Mouse (Mus musculus) heart, embryonic 12.5 days (tissue): ENCODE results near the gene Ptpn3. TPM values are rescaled to one million over a fixed set of nuclear protein-coding genes. Genes with fewer than 3 reads are reported as not detected.
A peak's percentile ranks its signal among the peaks of the same experiment; 100 is the strongest.

Experiments used
- ATAC-seq: fragments of 200-750 bp; cut with Nextera tagmentation; 2 replicates; pipeline ENCODE4 v1.8.0; 2017; ENCODE audit warnings: moderate TSS enrichment, moderate library complexity; ENCODE audit not compliant: insufficient number of reproducible peaks, low FRiP score
- H3K27ac ChIP-seq: fragments of 300-500 bp; sonication (generic); 2 replicates; pipeline ENCODE4 v1.5.1; 2016; ENCODE audit warnings: mild to moderate bottlenecking, moderate library complexity; ENCODE audit not compliant: poor library complexity, severe bottlenecking
- H3K27me3 ChIP-seq: fragments of 300-500 bp; sonication (generic); replicated peaks from 2 replicates; pipeline ENCODE4 v1.6.1; 2016; ENCODE audit warnings: mild to moderate bottlenecking, moderate library complexity
- H3K36me3 ChIP-seq: fragments of 300-500 bp; sonication (generic); 2 replicates; pipeline ENCODE4 v1.6.1; 2016; ENCODE audit warnings: mild to moderate bottlenecking, moderate library complexity
- H3K4me1 ChIP-seq: fragments of 300-500 bp; sonication (generic); replicated peaks from 2 replicates; pipeline ENCODE4 v1.6.1; 2016; ENCODE audit warnings: mild to moderate bottlenecking
- H3K4me2 ChIP-seq: fragments of 300-500 bp; sonication (generic); 2 replicates; pipeline ENCODE4 v1.6.1; 2016; ENCODE audit warnings: mild to moderate bottlenecking, moderate library complexity
- H3K4me3 ChIP-seq: fragments of 300-500 bp; sonication (generic); 2 replicates; pipeline ENCODE4 v1.5.1; 2016; ENCODE audit warnings: mild to moderate bottlenecking
- H3K9ac ChIP-seq: fragments of 300-500 bp; sonication (generic); 2 replicates; pipeline ENCODE4 v1.6.1; 2016; ENCODE audit warnings: mild to moderate bottlenecking, moderate library complexity
- H3K9me3 ChIP-seq: fragments of 300-500 bp; sonication (generic); replicated peaks from 2 replicates; pipeline ENCODE4 v1.6.1; 2016; ENCODE audit warnings: mild to moderate bottlenecking, moderate library complexity
- WGBS: fragments of 180-500 bp; shearing (Covaris S2); methylation state at CpG from one replicate; pipeline ENCODE4 v1.1.7; 2016; 5-methylcytosine and 5-hydroxymethylcytosine counted together
- polyA plus RNA-seq: library from polyadenylated mRNA; unstranded; fragments of >200 nt; fragmentation: Nextera tagmentation; extraction: Ambion mirVana; gene quantifications from 2 replicates; pipeline ENCODE4 v1.2.1, GENCODE M21; 2016

Gene Ptpn3
- polyA plus RNA-seq, 1 experiment from 2014 or later: 1.7 TPM

GRCm38 (mm10) chr4:57294971-57295656 is 6.5 kb downstream of the Ptpn3 start:
- ATAC-seq: 0 out of 2 replicates have a peak, but pooled peaks have one; percentile 44
- Histone ChIP-seq H3K4me3 (no peak overlapping the region), H3K4me1 (peaks cover 25% of the 10 kb centered on the region), H3K27me3 (peaks cover 20% of the 10 kb centered on the region), H3K36me3 (no peaks in the 10 kb centered on the region), H3K9me3 (no peaks in the 10 kb centered on the region), H3K27ac (no peak overlapping the region), H3K4me2 (no peak overlapping the region), H3K9ac (no peak overlapping the region)
- 42% methylated on average over 9 of the region's 9 CpGs for WGBS

- H3K4me1 ChIP-seq: peaks cover 19% of the 10 kb centered on the region
- H3K36me3 ChIP-seq: no peaks in the 10 kb centered on the region
- no peaks in the 10 kb centered on the region for H3K9me3 ChIP-seq
- H3K27me3 ChIP-seq: peaks cover 7% of the 10 kb centered on the region
- ATAC-seq: no peak
- H3K27ac ChIP-seq: no peak overlapping the region
- H3K4me3 ChIP-seq: no peak overlapping the region
- H3K4me2 ChIP-seq: no peak overlapping the region
- 94% methylated on average over 5 of the region's 5 CpGs for WGBS
- H3K9ac ChIP-seq: no peak overlapping the region
Measured at GRCm38 (mm10) chr4:57292670-57293069, 9.0 kb downstream of the Ptpn3 start.

GRCm38 (mm10) chr4:57290049-57290448 is 11.6 kb downstream of the Ptpn3 start:
- Histone ChIP-seq H3K27ac (no peak overlapping the region), H3K27me3 (no peaks in the 10 kb centered on the region), H3K4me1 (peaks cover 16% of the 10 kb centered on the region), H3K4me2 (no peak overlapping the region), H3K36me3 (no peaks in the 10 kb centered on the region), H3K9me3 (no peaks in the 10 kb centered on the region), H3K9ac (no peak overlapping the region), H3K4me3 (no peak overlapping the region)
- WGBS: 79% methylated on average over 6 of the region's 6 CpGs
- no peak for ATAC-seq

GRCm38 (mm10) chr4:57287808-57288207 is 13.8 kb downstream of the Ptpn3 start:
- no peak for ATAC-seq
- H3K9me3 ChIP-seq: no peaks in the 10 kb centered on the region
- H3K4me1 ChIP-seq: 0 out of 2 replicates have a peak, but pooled peaks cover 4% of the 10 kb centered on the region
- H3K36me3 ChIP-seq: no peaks in the 10 kb centered on the region
- H3K4me2 ChIP-seq: no peak overlapping the region
- H3K27ac ChIP-seq: no peak overlapping the region
- WGBS: 79% methylated on average over 3 of the region's 3 CpGs
- no peak overlapping the region for H3K9ac ChIP-seq
- no peak overlapping the region for H3K4me3 ChIP-seq
- H3K27me3 ChIP-seq: no peaks in the 10 kb centered on the region

- Histone ChIP-seq H3K4me1 (no peaks in the 10 kb centered on the region), H3K27me3 (0 out of 2 replicates have a peak, but pooled peaks cover 3% of the 10 kb centered on the region), H3K9me3 (no peaks in the 10 kb centered on the region), H3K27ac (no peak overlapping the region), H3K4me3 (no peak overlapping the region), H3K4me2 (no peak overlapping the region), H3K9ac (no peak overlapping the region), H3K36me3 (no peaks in the 10 kb centered on the region)
- no peak for ATAC-seq
- WGBS: 71% methylated on average over 2 of the region's 2 CpGs
Measured at GRCm38 (mm10) chr4:57285251-57285650, 16.4 kb downstream of the Ptpn3 start.

- 72% methylated on average over 3 of the region's 3 CpGs for WGBS
- no peaks in the 10 kb centered on the region for H3K36me3 ChIP-seq
- H3K4me2 ChIP-seq: no peak overlapping the region
- H3K27ac ChIP-seq: no peak overlapping the region
- H3K4me1 ChIP-seq: peaks cover 10% of the 10 kb centered on the region
- no peaks in the 10 kb centered on the region for H3K9me3 ChIP-seq
- no peak overlapping the region for H3K4me3 ChIP-seq
- H3K27me3 ChIP-seq: 0 out of 2 replicates have a peak, but pooled peaks cover 3% of the 10 kb centered on the region
- no peak overlapping the region for H3K9ac ChIP-seq
- ATAC-seq: no peak
Measured at GRCm38 (mm10) chr4:57283189-57283588, 18.4 kb downstream of the Ptpn3 start.

- no peaks in the 10 kb centered on the region for H3K36me3 ChIP-seq
- H3K4me3 ChIP-seq: no peak overlapping the region
- H3K9ac ChIP-seq: no peak overlapping the region
- no peak overlapping the region for H3K27ac ChIP-seq
- H3K4me2 ChIP-seq: no peak overlapping the region
- no peaks in the 10 kb centered on the region for H3K9me3 ChIP-seq
- 72% methylated on average over 6 of the region's 6 CpGs for WGBS
- peaks cover 10% of the 10 kb centered on the region for H3K4me1 ChIP-seq
- ATAC-seq: no peak
- H3K27me3 ChIP-seq: 0 out of 2 replicates have a peak, but pooled peaks cover 3% of the 10 kb centered on the region
Measured at GRCm38 (mm10) chr4:57282630-57283029, 19.0 kb downstream of the Ptpn3 start.

- Histone ChIP-seq H3K36me3 (no peaks in the 10 kb centered on the region), H3K9ac (no peak overlapping the region), H3K27ac (no peak overlapping the region), H3K4me3 (no peak overlapping the region), H3K4me1 (peaks cover 10% of the 10 kb centered on the region), H3K4me2 (no peak overlapping the region), H3K27me3 (0 out of 2 replicates have a peak, but pooled peaks cover 3% of the 10 kb centered on the region), H3K9me3 (no peaks in the 10 kb centered on the region)
- ATAC-seq: no peak
- 65% methylated on average over 5 of the region's 5 CpGs for whole genome bisulfite sequencing
Measured at GRCm38 (mm10) chr4:57282179-57282578, 19.5 kb downstream of the Ptpn3 start.

GRCm38 (mm10) chr4:57280888-57281287 is 20.7 kb downstream of the Ptpn3 start:
- ATAC-seq: no peak
- 78% methylated on average over 5 of the region's 5 CpGs for WGBS
- Histone ChIP-seq H3K9me3 (no peaks in the 10 kb centered on the region), H3K36me3 (no peaks in the 10 kb centered on the region), H3K4me1 (peaks cover 10% of the 10 kb centered on the region), H3K9ac (no peak overlapping the region), H3K4me2 (no peak overlapping the region), H3K4me3 (no peak overlapping the region), H3K27me3 (0 out of 2 replicates have a peak, but pooled peaks cover 3% of the 10 kb centered on the region), H3K27ac (no peak overlapping the region)

- Histone ChIP-seq H3K36me3 (no peaks in the 10 kb centered on the region), H3K4me2 (no peak overlapping the region), H3K4me1 (peaks cover 10% of the 10 kb centered on the region), H3K27me3 (0 out of 2 replicates have a peak, but pooled peaks cover 3% of the 10 kb centered on the region), H3K9me3 (no peaks in the 10 kb centered on the region), H3K4me3 (no peak overlapping the region), H3K9ac (no peak overlapping the region), H3K27ac (no peak overlapping the region)
- WGBS: 35% methylated on average over 8 of the region's 8 CpGs
- no peak for ATAC-seq
Measured at GRCm38 (mm10) chr4:57279229-57279628, 22.4 kb downstream of the Ptpn3 start.

- WGBS: 54% methylated on average over 10 of the region's 10 CpGs
- no peak for ATAC-seq
- Histone ChIP-seq H3K4me3 (no peak overlapping the region), H3K27me3 (0 out of 2 replicates have a peak, but pooled peaks cover 3% of the 10 kb centered on the region), H3K9me3 (no peaks in the 10 kb centered on the region), H3K4me1 (peaks cover 10% of the 10 kb centered on the region), H3K36me3 (no peaks in the 10 kb centered on the region), H3K27ac (no peak overlapping the region), H3K9ac (no peak overlapping the region), H3K4me2 (no peak overlapping the region)
Measured at GRCm38 (mm10) chr4:57278812-57279211, 22.8 kb downstream of the Ptpn3 start.
